Mouse (Mus musculus): ENCODE measurements around the gene Rangap1. TPM values are rescaled to one million over a fixed set of nuclear protein-coding genes. Genes with fewer than 3 reads are reported as not detected.

Gene Rangap1
- total RNA-seq, 1 experiment from 2014 or later, result 60.3 TPM

- no peak for DNase-seq
These were observed 48.2 kb downstream of the Rangap1 start, which contains the start of gene Chadl for GRCm38 (mm10) chr15:81697175-81697574. Gene Chadl (minus strand): TSS chr15:81697287.

- no peak for DNase-seq
These were observed 50.4 kb downstream of the Rangap1 start for GRCm38 (mm10) chr15:81694891-81695290.

GRCm38 (mm10) chr15:81693967-81694881 lies 51.1 kb downstream of the Rangap1 start:
- DNase-seq, result peak; percentile 91

GRCm38 (mm10) chr15:81693366-81693966 lies 51.9 kb downstream of the Rangap1 start:
- peak; percentile 20 for DNase-seq

GRCm38 (mm10) chr15:81680301-81680805 lies 65.0 kb downstream of the Rangap1 start:
- DNase-seq, result no peak

GRCm38 (mm10) chr15:81676637-81677036 lies 68.7 kb downstream of the Rangap1 start:
- DNase-seq, result no peak

- DNase-seq, result peak; percentile 51
These were observed 75.1 kb downstream of the Rangap1 start for GRCm38 (mm10) chr15:81670231-81670640.

GRCm38 (mm10) chr15:81666957-81667356 lies 78.4 kb downstream of the Rangap1 start:
- DNase-seq, result no peak

- DNase-seq, result peak; percentile 92
These were observed 81.4 kb downstream of the Rangap1 start, which contains the start of gene L3mbtl2 for GRCm38 (mm10) chr15:81663697-81664561. Gene L3mbtl2 (plus strand): TSS chr15:81663889.

- DNase-seq, result no peak
These were observed 82.0 kb downstream of the Rangap1 start for GRCm38 (mm10) chr15:81663281-81663680.

- no peak for DNase-seq
These were observed 83.6 kb downstream of the Rangap1 start for GRCm38 (mm10) chr15:81661701-81662100.

Other genes starting within 250 kb of the Rangap1 start
- 79.0 and 89.2 TPM in 2 replicates for gene Ep300, start 160.2 kb downstream of the Rangap1 start, total RNA-seq (2021)
- 20.6 and 22.8 TPM in 2 replicates for gene L3mbtl2, start 81.6 kb downstream of the Rangap1 start, total RNA-seq (2021)
- 2.7 and 3.1 TPM in 2 replicates for gene Chadl, start 48.2 kb downstream of the Rangap1 start, total RNA-seq (2021)
- 70.0 and 84.2 TPM in 2 replicates for gene Zc3h7b, start 473 bp downstream of the Rangap1 start, total RNA-seq (2021)
- 111 and 146 TPM in 2 replicates for gene Tef, start 56.9 kb upstream of the Rangap1 start, total RNA-seq (2021)
- 72.3 and 86.1 TPM in 2 replicates for gene Tob2, start 113.3 kb upstream of the Rangap1 start, total RNA-seq (2021)
- 53.8 and 58.7 TPM in 2 replicates for gene Phf5a, start 126.4 kb upstream of the Rangap1 start, total RNA-seq (2021)
- 641 and 903 TPM in 2 replicates for gene Aco2, start 126.8 kb upstream of the Rangap1 start, total RNA-seq (2021)
- 21.4 and 28.9 TPM in 2 replicates for gene Polr3h, start 180.7 kb upstream of the Rangap1 start, total RNA-seq (2021)
- gene Csdc2, start 191.2 kb upstream of the Rangap1 start, total RNA-seq (2021), result 9.9 and 20.0 TPM in 2 replicates
- 70.2 and 103 TPM in 2 replicates for gene Pmm1, start 215.4 kb upstream of the Rangap1 start, total RNA-seq (2021)
- gene 1700029P11Rik, start 235.0 kb upstream of the Rangap1 start, total RNA-seq (2021), result not detected in 2 replicates
- 81.4 and 102 TPM in 2 replicates for gene Xrcc6, start 242.3 kb upstream of the Rangap1 start, total RNA-seq (2021)

Data from adrenal gland, postnatal 25 days (tissue).